Comparison of ENCODE assay signal across 22 mouse cellular contexts in the genomic region with DNA sequence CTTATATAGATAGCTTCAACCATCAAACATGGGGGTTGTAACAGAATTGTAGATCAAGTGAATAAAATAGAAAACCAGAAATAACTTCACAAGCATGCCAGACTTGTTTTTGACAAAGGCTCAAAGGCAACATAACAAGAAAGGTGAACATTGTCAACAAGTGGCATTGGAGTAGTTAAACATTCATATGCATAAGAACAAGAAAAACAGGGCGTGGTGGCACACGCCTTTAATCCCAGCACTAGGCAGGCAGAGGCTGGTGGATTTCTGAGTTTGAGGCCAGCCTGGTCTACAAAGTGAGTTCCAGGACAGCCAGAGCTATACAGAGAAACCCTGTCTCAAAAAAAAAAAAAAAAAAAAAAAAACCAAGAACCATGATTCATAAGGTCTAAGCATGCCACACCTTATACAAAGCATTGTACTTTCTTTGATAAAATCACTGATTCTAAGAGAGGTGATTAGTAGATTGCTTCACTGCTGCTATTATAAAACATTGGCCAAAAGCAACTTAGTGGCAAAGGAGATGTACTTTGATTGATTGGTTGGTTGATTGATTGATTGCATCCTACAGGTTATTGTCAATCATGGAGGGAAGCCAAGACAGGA.
DNase-seq lines count a peak whose midpoint lies in the region; ATAC-seq and TF ChIP-seq lines count a peak whose summit lies in the region.
"Had no signal": no experiment of that assay in that cellular context is flagged by ENCODE, and none has a peak within 500 bp of the region (broad histone marks: within the 10 kb centered on the region; RNA-seq: fewer than 3 reads in every experiment).

No protein-coding gene starts in this region.

- in situ Hi-C loops in ES-E14 (cut with MboI; ENCODE audit: low sequenced_read_pairs in 2 of 2, unreplicated experiment in 2 of 2): no loop called here

- no peak overlapping the region for H3K4me2 ChIP-seq in limb, embryonic 11.5 days (ENCODE audit: low read depth, severe bottlenecking)
- H3K4me2 ChIP-seq in forebrain, embryonic 11.5 days (ENCODE audit: low read depth, low read length, severe bottlenecking): no peak overlapping the region
- H3K4me2 ChIP-seq in forebrain, embryonic 12.5 days: no peak overlapping the region
- H3K4me2 ChIP-seq: embryonic facial prominence, embryonic 13.5 days; embryonic facial prominence, embryonic 15.5 days had no signal

- H3K9ac ChIP-seq in limb, embryonic 11.5 days (ENCODE audit: low read length): no peak overlapping the region
- H3K9ac ChIP-seq in ES-E14 (ENCODE audit: insufficient read depth, low read depth, low read length, poor library complexity, severe bottlenecking): no peak overlapping the region
- H3K9ac ChIP-seq in forebrain, embryonic 11.5 days (ENCODE audit: low read length): no peak overlapping the region
- no peak overlapping the region for H3K9ac ChIP-seq in forebrain, embryonic 12.5 days
- H3K9ac ChIP-seq: embryonic facial prominence, embryonic 13.5 days; embryonic facial prominence, embryonic 15.5 days had no signal

- no peaks in the 10 kb centered on the region for H3K4me1 ChIP-seq in limb, embryonic 11.5 days (ENCODE audit: control insufficient read depth, insufficient read depth, low read length)
- no peaks in the 10 kb centered on the region for H3K4me1 ChIP-seq in limb, embryonic 10.5 days
- H3K4me1 ChIP-seq in ES-E14 (ENCODE audit: control insufficient read depth in 2 of 2, insufficient read depth in 2 of 2, low read length in 2 of 2, poor library complexity in 1 of 2): peaks cover 0 to 5% of the 10 kb centered on the region in 2 experiments; a peak in 1 of 4 replicates
- no peaks in the 10 kb centered on the region for H3K4me1 ChIP-seq in forebrain, embryonic 11.5 days (replicated peaks; ENCODE audit: control insufficient read depth, insufficient read depth, low read length)
- H3K4me1 ChIP-seq in forebrain, embryonic 12.5 days: no peaks in the 10 kb centered on the region
- H3K4me1 ChIP-seq: embryonic facial prominence, embryonic 13.5 days; embryonic facial prominence, embryonic 15.5 days; forebrain, embryonic 10.5 days had no signal

- H3K4me3 ChIP-seq in limb, embryonic 11.5 days (ENCODE audit: low read depth, low read length): no peak overlapping the region
- no peak overlapping the region for H3K4me3 ChIP-seq in limb, embryonic 10.5 days
- H3K4me3 ChIP-seq in ES-E14 (ENCODE audit: insufficient read depth in 1 of 2, low read depth in 1 of 2, low read length in 2 of 2, poor library complexity in 1 of 2, severe bottlenecking in 1 of 2): no peak overlapping the region
- no peak overlapping the region for H3K4me3 ChIP-seq in forebrain, embryonic 11.5 days (ENCODE audit: low read depth, low read length)
- H3K4me3 ChIP-seq in forebrain, embryonic 12.5 days (replicated peaks): no peak overlapping the region
- H3K4me3 ChIP-seq: embryonic facial prominence, embryonic 13.5 days; embryonic facial prominence, embryonic 15.5 days; erythroblast, embryonic 14.5 days; forebrain, embryonic 10.5 days had no signal

- ATAC-seq in limb, embryonic 11.5 days (ENCODE audit: insufficient number of reproducible peaks, low FRiP score, low TSS enrichment, low read depth): no peak
- ATAC-seq in forebrain, embryonic 11.5 days (replicated peaks; ENCODE audit: low FRiP score): no peak
- no peak for ATAC-seq in forebrain, embryonic 12.5 days (ENCODE audit: low FRiP score)
- ATAC-seq: forebrain, embryonic 14.5 days; forebrain, embryonic 16.5 days had no signal

- no peaks in the 10 kb centered on the region for H3K9me3 ChIP-seq in limb, embryonic 11.5 days (ENCODE audit: control insufficient read depth, low read length)
- no peaks in the 10 kb centered on the region for H3K9me3 ChIP-seq in limb, embryonic 10.5 days (replicated peaks)
- H3K9me3 ChIP-seq in ES-E14 (ENCODE audit: control insufficient read depth, insufficient read depth, low read depth, low read length): no peaks in the 10 kb centered on the region
- H3K9me3 ChIP-seq in forebrain, embryonic 11.5 days (ENCODE audit: control insufficient read depth, low read length): no peaks in the 10 kb centered on the region
- no peaks in the 10 kb centered on the region for H3K9me3 ChIP-seq in forebrain, embryonic 12.5 days
- H3K9me3 ChIP-seq: embryonic facial prominence, embryonic 13.5 days; embryonic facial prominence, embryonic 15.5 days; forebrain, embryonic 10.5 days had no signal

- H3K36me3 ChIP-seq in limb, embryonic 11.5 days (ENCODE audit: control insufficient read depth, insufficient read depth, low read length): no peaks in the 10 kb centered on the region
- no peaks in the 10 kb centered on the region for H3K36me3 ChIP-seq in limb, embryonic 10.5 days
- no peaks in the 10 kb centered on the region for H3K36me3 ChIP-seq in ES-E14 (ENCODE audit: control insufficient read depth, insufficient read depth, low read length, poor library complexity, severe bottlenecking)
- H3K36me3 ChIP-seq in forebrain, embryonic 11.5 days (ENCODE audit: control insufficient read depth, insufficient read depth, low read length): no peaks in the 10 kb centered on the region
- H3K36me3 ChIP-seq in forebrain, embryonic 12.5 days (replicated peaks): no peaks in the 10 kb centered on the region
- H3K36me3 ChIP-seq: embryonic facial prominence, embryonic 13.5 days; embryonic facial prominence, embryonic 15.5 days; forebrain, embryonic 10.5 days had no signal

- no peak overlapping the region for H3K27ac ChIP-seq in limb, embryonic 11.5 days (replicated peaks; ENCODE audit: low read depth, low read length)
- no peak overlapping the region for H3K27ac ChIP-seq in limb, embryonic 10.5 days
- H3K27ac ChIP-seq in ES-E14 (ENCODE audit: insufficient read depth, low read depth, low read length, poor library complexity, severe bottlenecking): no peak overlapping the region
- no peak overlapping the region for H3K27ac ChIP-seq in forebrain, embryonic 11.5 days (ENCODE audit: low read depth, low read length)
- H3K27ac ChIP-seq in forebrain, embryonic 12.5 days: no peak overlapping the region
- H3K27ac ChIP-seq: embryonic facial prominence, embryonic 13.5 days; embryonic facial prominence, embryonic 15.5 days; forebrain, embryonic 10.5 days had no signal

- H3K27me3 ChIP-seq in limb, embryonic 11.5 days (ENCODE audit: control insufficient read depth, insufficient read depth, low read length): no peaks in the 10 kb centered on the region
- H3K27me3 ChIP-seq in limb, embryonic 10.5 days (ENCODE audit: low read depth, poor library complexity, severe bottlenecking): no peaks in the 10 kb centered on the region
- H3K27me3 ChIP-seq in forebrain, embryonic 11.5 days (ENCODE audit: control insufficient read depth, insufficient read depth, low read length): no peaks in the 10 kb centered on the region
- H3K27me3 ChIP-seq in forebrain, embryonic 12.5 days: no peaks in the 10 kb centered on the region
- H3K27me3 ChIP-seq: embryonic facial prominence, embryonic 13.5 days; embryonic facial prominence, embryonic 15.5 days had no signal

- WGBS in limb, embryonic 11.5 days: 93% methylated on average over 2 of the region's 2 CpGs
- WGBS in limb, embryonic 10.5 days: 95% methylated on average over 2 of the region's 2 CpGs
- 90% methylated on average over 2 of the region's 2 CpGs for WGBS in forebrain, embryonic 11.5 days
- 89% methylated on average over 2 of the region's 2 CpGs for WGBS in forebrain, embryonic 12.5 days

- DNase-seq in limb, embryonic 11.5 days (ENCODE audit: low spot score): peak; percentile 1
- no peak for DNase-seq in limb, embryonic 10.5 days (ENCODE audit: low spot score)
- DNase-seq in ES-E14 (ENCODE audit: low read depth, low spot score) (no peak), ZHBTc4 (ENCODE audit: low read depth, low spot score) (peak; percentile 69)
- no peak for DNase-seq in forebrain, embryonic 11.5 days (ENCODE audit: low spot score)
- DNase-seq: adrenal gland, adult 2 months; adrenal gland, postnatal 10 days; adrenal gland, postnatal 25 days; cerebellum, adult 11 months; cerebellum, adult 18-20 months; cerebellum, adult 8-10 months; cerebellum, adult 9-11 months; cerebellum, postnatal 14 days; cerebellum, postnatal 36 days; embryo, embryonic 11 days had no signal

TF ChIP-seq in ES-E14, 5 proteins besides CTCF, POLR2A, EP300 and RAD21:
- TF ChIP-seq MAFK (IDR thresholded peaks at IDR 0.05; ENCODE audit: insufficient read depth, low read depth, low read length) (no peak), ZC3H11A (IDR thresholded peaks at IDR 0.05; ENCODE audit: borderline replicate concordance, low read depth, low read length) (no peak), ZNF384 (IDR thresholded peaks at IDR 0.05; ENCODE audit: low read depth, low read length) (peak; percentile 93), CHD2 (IDR thresholded peaks at IDR 0.05; ENCODE audit: low read depth, low read length) (no peak)

Comparison
In these comparisons a context has a peak if more than half of its experiments do, and no peak if none do; other contexts are left out.
1. DNase-seq: peak in limb, embryonic 11.5 days (single experiment) and ZHBTc4 (single experiment); none in limb, embryonic 10.5 days (single experiment), ES-E14 (single experiment) and forebrain, embryonic 11.5 days (single experiment).